Mouse (Mus musculus): ENCODE data around the gene Lpo. TPM values are rescaled to one million over a fixed set of nuclear protein-coding genes. Genes with fewer than 3 reads are reported as not detected.
"Not testable (repeated sequence)": the region's sequence is repeated elsewhere in the genome, so short reads cannot be mapped to it uniquely, and the experiment has no call there.

Lpo gene
- polyA plus RNA-seq (2015; fragmentation: Nextera tagmentation; extraction: Ambion mirVana), result 1.0 and 2.0 TPM in 2 replicates

GRCm38 (mm10) chr11:87828239-87828900 lies at the start of gene Lpo:
Gene Lpo (minus strand): TSS chr11:87828289.
- WGBS, result 38% methylated on average over 10 of the region's 10 CpGs

GRCm38 (mm10) chr11:87875436-87875835 lies 47.3 kb upstream of the Lpo start, which contains the start of gene Epx:
Gene Epx (minus strand): TSS chr11:87875536.
- Histone ChIP-seq H3K36me3 (ENCODE audit: insufficient read depth, low read length) (no peaks in the 10 kb centered on the region), H3K9me3 (replicated peaks; ENCODE audit: low read length) (no peaks in the 10 kb centered on the region), H3K4me3 (replicated peaks; ENCODE audit: low read depth, low read length) (no peak within 1 kb of the TSS), H3K4me2 (ENCODE audit: low read length) (no peak within 1 kb of the TSS), H3K27ac (no peak within 1 kb of the TSS), H3K9ac (ENCODE audit: low read depth, low read length) (no peak within 1 kb of the TSS), H3K4me1 (replicated peaks; ENCODE audit: insufficient read depth, low read length) (no peaks in the 10 kb centered on the region), H3K27me3 (ENCODE audit: insufficient read depth, low read length) (no peaks in the 10 kb centered on the region)
- TF ChIP-seq CTCF (IDR thresholded peaks at IDR 0.05; ENCODE audit: low read depth), result no peak
- no peak for DNase-seq (ENCODE audit: low spot score)
- no peak for ATAC-seq (replicated peaks; ENCODE audit: low FRiP score, low read depth)
- WGBS, result 84% methylated on average over 6 of the region's 6 CpGs

More at GRCm38 (mm10) chr11:87828239-87828900, at the start of gene Lpo:
- Histone ChIP-seq H3K27ac (no peak within 1 kb of the TSS), H3K36me3 (ENCODE audit: insufficient read depth, low read length) (no peaks in the 10 kb centered on the region), H3K9ac (ENCODE audit: low read depth, low read length) (no peak within 1 kb of the TSS), H3K9me3 (replicated peaks; ENCODE audit: low read length) (no peaks in the 10 kb centered on the region), H3K4me3 (replicated peaks; ENCODE audit: low read depth, low read length) (no peak within 1 kb of the TSS), H3K27me3 (ENCODE audit: insufficient read depth, low read length) (no peaks in the 10 kb centered on the region), H3K4me2 (ENCODE audit: low read length) (no peak within 1 kb of the TSS), H3K4me1 (replicated peaks; ENCODE audit: insufficient read depth, low read length) (no peaks in the 10 kb centered on the region)
- no peak for TF ChIP-seq CTCF (IDR thresholded peaks at IDR 0.05; ENCODE audit: low read depth)
- DNase-seq (ENCODE audit: low spot score) (no peak), ATAC-seq (replicated peaks; ENCODE audit: low FRiP score, low read depth) (no peak)

GRCm38 (mm10) chr11:87871766-87872165 lies 43.7 kb upstream of the Lpo start:
- no peaks in the 10 kb centered on the region for H3K9me3 ChIP-seq (replicated peaks; ENCODE audit: low read length)
- no peaks in the 10 kb centered on the region for H3K4me1 ChIP-seq (replicated peaks; ENCODE audit: insufficient read depth, low read length)
- H3K9ac ChIP-seq (ENCODE audit: low read depth, low read length), result no peak overlapping the region
- no peak overlapping the region for H3K27ac ChIP-seq
- H3K36me3 ChIP-seq (ENCODE audit: insufficient read depth, low read length), result no peaks in the 10 kb centered on the region
- no peak for TF ChIP-seq CTCF (IDR thresholded peaks at IDR 0.05; ENCODE audit: low read depth)
- H3K4me3 ChIP-seq (replicated peaks; ENCODE audit: low read depth, low read length), result no peak overlapping the region
- H3K27me3 ChIP-seq (ENCODE audit: insufficient read depth, low read length), result no peaks in the 10 kb centered on the region
- 21% methylated on average over 8 of the region's 8 CpGs for whole genome bisulfite sequencing
- no peak overlapping the region for H3K4me2 ChIP-seq (ENCODE audit: low read length)
- peak; percentile 8 for DNase-seq (ENCODE audit: low spot score)
- ATAC-seq (replicated peaks; ENCODE audit: low FRiP score, low read depth), result no peak

- Histone ChIP-seq H3K4me1 (replicated peaks; ENCODE audit: insufficient read depth, low read length) (no peaks in the 10 kb centered on the region), H3K9me3 (replicated peaks; ENCODE audit: low read length) (no peaks in the 10 kb centered on the region), H3K4me3 (replicated peaks; ENCODE audit: low read depth, low read length) (no peak overlapping the region), H3K36me3 (ENCODE audit: insufficient read depth, low read length) (no peaks in the 10 kb centered on the region), H3K27ac (no peak overlapping the region), H3K9ac (ENCODE audit: low read depth, low read length) (no peak overlapping the region), H3K27me3 (ENCODE audit: insufficient read depth, low read length) (no peaks in the 10 kb centered on the region), H3K4me2 (ENCODE audit: low read length) (no peak overlapping the region)
- 71% methylated on average over 2 of the region's 2 CpGs for WGBS
- DNase-seq (ENCODE audit: low spot score) (peak; percentile 32), ATAC-seq (replicated peaks; ENCODE audit: low FRiP score, low read depth) (no peak)
- TF ChIP-seq CTCF (IDR thresholded peaks at IDR 0.05; ENCODE audit: low read depth), result peak; percentile 28; the same call in 1 of the 2 replicates
These were observed 42.0 kb upstream of the Lpo start for GRCm38 (mm10) chr11:87870096-87870495.

GRCm38 (mm10) chr11:87866891-87867290 lies 38.8 kb upstream of the Lpo start:
- DNase-seq (ENCODE audit: low spot score); H3K36me3 ChIP-seq (ENCODE audit: insufficient read depth, low read length); H3K9me3 ChIP-seq (replicated peaks; ENCODE audit: low read length); H3K27me3 ChIP-seq (ENCODE audit: insufficient read depth, low read length); H3K9ac ChIP-seq (ENCODE audit: low read depth, low read length); H3K4me3 ChIP-seq (replicated peaks; ENCODE audit: low read depth, low read length); ATAC-seq (replicated peaks; ENCODE audit: low FRiP score, low read depth); H3K4me2 ChIP-seq (ENCODE audit: low read length); H3K4me1 ChIP-seq (replicated peaks; ENCODE audit: insufficient read depth, low read length); H3K27ac ChIP-seq: not testable (repeated sequence)
- WGBS, result 88% methylated on average over 1 of the region's 2 CpGs
- peak; percentile 38; the same call in 1 of the 2 replicates for TF ChIP-seq CTCF (IDR thresholded peaks at IDR 0.05; ENCODE audit: low read depth)

- no peak overlapping the region for H3K4me2 ChIP-seq (ENCODE audit: low read length)
- no peak overlapping the region for H3K9ac ChIP-seq (ENCODE audit: low read depth, low read length)
- H3K36me3 ChIP-seq (ENCODE audit: insufficient read depth, low read length), result peaks cover 31% of the 10 kb centered on the region
- no peaks in the 10 kb centered on the region for H3K27me3 ChIP-seq (ENCODE audit: insufficient read depth, low read length)
- DNase-seq (ENCODE audit: low spot score) (no peak), ATAC-seq (replicated peaks; ENCODE audit: low FRiP score, low read depth) (no peak)
- no peaks in the 10 kb centered on the region for H3K4me1 ChIP-seq (replicated peaks; ENCODE audit: insufficient read depth, low read length)
- H3K4me3 ChIP-seq (replicated peaks; ENCODE audit: low read depth, low read length), result no peak overlapping the region
- H3K27ac ChIP-seq, result no peak overlapping the region
- 87% methylated on average over 13 of the region's 13 CpGs for WGBS
- no peaks in the 10 kb centered on the region for H3K9me3 ChIP-seq (replicated peaks; ENCODE audit: low read length)
- no peak for TF ChIP-seq CTCF (IDR thresholded peaks at IDR 0.05; ENCODE audit: low read depth)
These were observed 34.7 kb upstream of the Lpo start for GRCm38 (mm10) chr11:87862805-87863204.

Measured in kidney, postnatal 0 days (tissue).